Mouse (Mus musculus) heart, adult 11 months (tissue): ENCODE measurements around the gene Pik3r6.

ENCODE experiments used
- DNase-seq: peaks from one replicate; pipeline ENCODE4 v3.0.0; 2022

Gene Pik3r6

GRCm38 (mm10) chr11:68488256-68488824, 14.5 kb upstream of the Pik3r6 start:
- DNase-seq, result peak; percentile 83

GRCm38 (mm10) chr11:68489236-68489635, 13.6 kb upstream of the Pik3r6 start:
- peak; percentile 50 for DNase-seq

- DNase-seq, result peak; percentile 85
These were observed 10.2 kb upstream of the Pik3r6 start for GRCm38 (mm10) chr11:68492592-68492991.

DNA sequence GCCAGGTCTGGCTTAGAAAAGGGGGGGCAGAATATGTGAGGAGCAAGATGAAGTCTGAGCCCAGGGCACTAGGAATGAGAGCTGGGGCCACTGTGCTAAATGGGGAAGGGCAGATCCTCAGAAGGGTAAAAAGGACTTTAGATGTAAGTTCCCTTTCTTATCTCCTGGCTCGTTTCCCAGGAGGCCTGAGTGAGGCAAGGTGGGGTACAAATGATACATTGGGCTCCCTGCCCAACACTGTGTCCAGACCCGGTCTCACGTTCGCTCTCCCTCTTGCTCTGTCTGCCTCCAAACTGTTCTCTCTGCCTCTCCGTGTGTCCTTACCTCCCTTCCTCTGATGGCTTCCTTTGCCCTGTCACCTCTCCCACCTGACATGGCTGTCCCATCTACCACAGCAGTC, 9.1 kb upstream of the Pik3r6 start:
- DNase-seq, result no peak

DNA sequence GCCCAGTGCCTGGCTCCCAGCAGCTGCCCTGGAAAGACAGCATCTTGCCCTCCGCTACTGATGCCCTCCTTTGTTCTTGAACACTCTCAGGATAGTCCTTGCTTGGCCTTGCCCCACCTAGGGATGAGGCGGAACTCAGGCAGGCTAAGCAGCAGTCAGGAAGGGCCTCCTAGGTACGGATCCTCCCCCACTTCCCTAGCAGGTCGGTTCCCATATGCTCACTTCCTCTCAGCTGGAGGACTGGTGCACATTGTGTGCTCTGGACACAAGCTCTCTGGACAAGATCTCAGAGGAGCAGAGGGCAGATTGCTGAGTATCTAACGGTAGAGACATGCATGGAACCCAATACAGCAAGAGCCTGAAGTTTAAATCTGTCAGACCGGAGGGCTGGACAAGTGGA, 5.7 kb upstream of the Pik3r6 start:
- DNase-seq, result peak; percentile 96

DNA sequence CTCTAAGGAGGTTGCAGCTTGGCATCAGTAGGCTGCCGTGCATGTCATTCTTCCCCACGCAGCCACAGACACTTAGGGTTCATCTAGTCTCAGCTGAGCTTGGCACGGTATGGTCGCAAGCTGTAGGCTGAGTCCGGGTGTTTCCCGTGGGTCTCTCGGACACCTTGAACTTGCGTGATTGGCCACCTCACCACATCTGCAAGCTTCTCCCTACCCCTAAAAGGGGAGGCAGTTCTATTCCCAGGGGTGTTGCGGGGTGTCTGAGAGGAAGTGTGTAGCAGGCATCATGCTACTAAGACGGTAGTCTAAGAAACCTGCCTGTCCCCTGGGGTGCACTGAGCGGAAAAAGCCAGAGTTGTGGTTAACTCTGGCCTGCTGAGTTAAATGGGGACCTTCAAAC, 4.3 kb upstream of the Pik3r6 start:
- peak; percentile 81 for DNase-seq

GRCm38 (mm10) chr11:68498999-68499699, 3.7 kb upstream of the Pik3r6 start:
- DNase-seq, result peak; percentile 83

- peak; percentile 96 for DNase-seq
These were observed 1.9 kb upstream of the Pik3r6 start for GRCm38 (mm10) chr11:68500949-68501350.

GRCm38 (mm10) chr11:68502408-68502807, 411 bp upstream of the Pik3r6 start:
- no peak for DNase-seq

- peak; percentile 70 for DNase-seq
These were observed 2.1 kb downstream of the Pik3r6 start for GRCm38 (mm10) chr11:68504913-68505312.

DNA sequence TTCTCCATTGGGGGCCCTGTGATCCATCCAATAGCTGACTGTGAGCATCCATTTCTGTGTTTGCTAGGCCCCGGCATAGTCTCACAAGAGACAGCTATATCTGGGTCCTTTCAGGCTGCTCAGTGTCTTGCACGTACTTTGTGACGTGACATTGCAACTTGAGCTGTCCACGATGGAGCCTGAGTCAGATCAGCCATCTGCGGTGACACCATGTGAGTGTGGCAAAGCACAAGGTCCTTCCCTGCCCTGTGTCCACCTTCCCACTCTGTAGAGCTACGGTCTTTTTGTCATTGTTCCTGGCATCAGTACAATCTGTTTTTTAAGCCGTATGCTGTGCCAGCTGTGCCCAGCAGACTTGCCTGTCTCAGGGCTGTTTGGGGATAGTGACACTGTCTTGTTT, 4.4 kb downstream of the Pik3r6 start:
- DNase-seq, result peak; percentile 74

DNA sequence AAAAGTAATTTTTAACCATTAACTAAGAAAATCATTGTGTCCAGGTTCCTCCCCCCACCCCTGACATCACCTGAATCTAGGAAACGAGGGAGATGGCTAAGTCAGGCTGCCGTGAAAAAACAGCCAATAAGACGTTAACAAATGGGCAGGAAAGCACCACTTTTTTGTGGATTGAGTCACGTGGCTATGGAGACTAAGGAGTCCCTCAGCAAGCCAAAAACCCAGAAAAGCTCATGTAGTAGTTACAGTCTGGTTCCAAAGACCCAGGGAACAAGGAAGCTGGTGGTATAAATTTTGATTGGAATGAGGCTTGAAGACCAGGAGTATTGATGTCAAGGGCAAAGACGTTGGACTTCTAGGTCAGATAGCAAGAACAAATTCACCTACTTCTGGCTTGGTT, 5.8 kb downstream of the Pik3r6 start:
- DNase-seq, result no peak

DNA sequence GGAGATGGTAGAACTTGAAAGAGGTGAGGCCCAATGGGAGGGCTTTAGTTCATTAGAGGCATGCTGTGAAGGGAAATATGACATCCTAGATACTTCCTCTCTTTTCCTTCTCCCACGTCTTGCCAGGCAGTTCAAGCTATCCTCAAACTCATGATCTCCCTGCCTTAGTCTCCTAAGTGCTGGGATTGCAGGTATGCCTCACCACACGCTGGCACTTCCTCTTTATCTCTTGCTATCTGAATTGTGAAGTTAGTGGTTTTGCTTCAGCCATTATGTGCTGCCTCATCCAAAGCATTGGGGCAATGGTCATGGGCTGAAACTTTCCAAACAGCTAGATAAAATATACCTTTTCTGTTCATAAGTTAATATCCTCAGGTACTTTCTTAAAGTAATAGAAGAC, 6.4 kb downstream of the Pik3r6 start:
- no peak for DNase-seq

- peak; percentile 89 for DNase-seq
These were observed 11.2 kb downstream of the Pik3r6 start for GRCm38 (mm10) chr11:68513969-68514368.

GRCm38 (mm10) chr11:68519362-68519761, 16.5 kb downstream of the Pik3r6 start:
- no peak for DNase-seq

- no peak for DNase-seq
These were observed 17.0 kb downstream of the Pik3r6 start for GRCm38 (mm10) chr11:68519815-68520214.

- no peak for DNase-seq
These were observed 17.6 kb downstream of the Pik3r6 start for GRCm38 (mm10) chr11:68520439-68520838.

DNA sequence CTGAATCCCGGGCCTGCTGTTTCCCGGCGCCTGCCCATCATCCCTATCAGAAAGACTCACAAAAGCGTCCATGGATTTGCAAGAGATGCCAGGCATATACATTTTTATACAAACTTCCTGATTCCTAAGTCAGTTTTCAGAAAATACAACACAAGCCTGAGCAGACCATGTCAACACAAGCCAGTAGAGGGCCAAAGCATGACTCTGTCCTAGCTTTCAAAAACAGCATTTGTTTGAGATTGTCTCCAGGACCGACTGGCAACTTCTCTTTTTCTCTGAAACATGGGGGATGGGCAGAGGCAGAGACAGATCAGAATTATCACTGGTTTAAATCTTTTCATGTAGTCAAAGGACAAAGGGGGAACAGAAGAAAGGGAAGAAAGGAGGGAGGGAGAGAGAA, 18.5 kb downstream of the Pik3r6 start:
- DNase-seq, result no peak

DNA sequence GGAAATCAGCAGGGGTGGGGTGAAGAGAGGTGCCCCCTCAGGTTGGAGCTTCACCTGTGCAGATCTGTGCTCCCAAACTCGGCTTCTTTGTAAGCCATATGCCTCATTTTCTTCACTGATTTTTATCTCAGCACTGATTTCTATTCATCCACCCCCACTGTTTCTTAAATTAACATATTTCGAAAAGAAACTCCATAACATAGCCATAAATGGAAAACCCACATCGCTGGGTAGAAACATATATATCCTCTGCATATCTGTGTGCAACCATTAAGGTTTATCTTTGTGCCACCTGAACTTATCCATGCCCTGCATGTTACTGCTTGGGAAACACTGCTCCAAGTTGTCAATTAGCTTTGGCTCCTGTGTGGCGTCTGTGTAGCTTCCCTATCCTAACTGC, 23.6 kb downstream of the Pik3r6 start:
- no peak for DNase-seq

DNA sequence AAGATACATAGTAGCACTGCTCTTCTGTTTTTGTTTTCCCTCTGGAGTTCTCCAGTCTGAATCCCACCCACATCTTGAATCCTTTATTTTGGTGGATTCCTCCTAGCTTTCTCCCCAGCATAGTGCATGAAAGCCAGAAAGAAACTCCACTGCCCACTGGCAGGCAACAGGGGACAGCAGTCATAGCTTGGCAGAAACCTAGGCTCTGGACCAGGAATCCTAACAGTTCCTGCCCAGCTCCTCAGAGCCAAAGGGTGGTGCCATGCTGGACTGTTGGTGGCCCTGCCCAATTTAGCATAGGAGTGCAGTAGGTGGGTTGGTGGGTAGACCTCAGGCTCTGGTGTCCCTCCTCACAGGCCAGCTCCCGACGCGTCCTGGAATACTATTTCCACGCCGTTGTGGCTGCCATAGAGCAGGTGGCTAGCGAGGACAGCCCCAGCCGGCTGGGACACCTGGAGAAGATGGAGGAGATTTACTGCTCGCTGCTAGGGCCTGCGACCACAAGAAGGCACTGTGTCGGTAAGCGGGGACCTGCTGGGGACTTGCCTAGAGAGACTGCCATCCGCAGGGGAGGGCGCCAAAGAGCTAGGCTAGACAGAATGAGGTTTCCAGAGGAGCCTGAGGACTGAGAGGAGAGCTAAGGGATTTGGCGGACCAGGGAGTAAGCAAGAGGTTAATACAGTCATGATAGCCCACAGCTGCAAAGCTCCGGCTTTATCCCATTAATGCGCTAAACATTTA, 28.4 kb downstream of the Pik3r6 start:
- DNase-seq, result peak; percentile 92

GRCm38 (mm10) chr11:68531941-68532535, 29.2 kb downstream of the Pik3r6 start:
- peak; percentile 88 for DNase-seq

- DNase-seq, result peak; percentile 89
These were observed 30.0 kb downstream of the Pik3r6 start for GRCm38 (mm10) chr11:68532773-68533172.

DNA sequence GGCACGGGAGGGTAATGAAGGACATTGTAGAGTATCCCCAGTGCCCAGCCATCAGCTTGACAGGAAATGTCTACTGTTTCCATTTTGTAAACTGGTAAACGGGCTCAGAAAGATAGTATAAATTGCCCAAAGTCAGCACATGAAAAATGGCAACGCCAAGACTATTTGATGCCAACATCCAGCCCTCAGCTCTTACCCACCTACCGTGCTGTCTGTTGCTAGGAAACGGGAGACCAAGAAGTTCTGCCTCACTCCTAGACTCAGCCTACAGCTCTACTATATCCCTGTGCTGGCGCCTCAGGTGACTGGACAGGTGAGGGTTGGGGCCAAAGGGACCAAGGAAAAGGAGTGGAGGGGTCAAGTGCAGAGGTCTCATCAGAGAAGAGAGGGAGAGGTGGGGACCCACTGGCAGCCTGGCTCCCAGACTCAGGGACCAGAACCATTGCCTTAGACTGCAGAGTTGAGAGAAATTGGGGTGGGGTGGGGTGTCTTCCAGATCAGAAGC, 31.2 kb downstream of the Pik3r6 start:
- peak; percentile 90 for DNase-seq

DNA sequence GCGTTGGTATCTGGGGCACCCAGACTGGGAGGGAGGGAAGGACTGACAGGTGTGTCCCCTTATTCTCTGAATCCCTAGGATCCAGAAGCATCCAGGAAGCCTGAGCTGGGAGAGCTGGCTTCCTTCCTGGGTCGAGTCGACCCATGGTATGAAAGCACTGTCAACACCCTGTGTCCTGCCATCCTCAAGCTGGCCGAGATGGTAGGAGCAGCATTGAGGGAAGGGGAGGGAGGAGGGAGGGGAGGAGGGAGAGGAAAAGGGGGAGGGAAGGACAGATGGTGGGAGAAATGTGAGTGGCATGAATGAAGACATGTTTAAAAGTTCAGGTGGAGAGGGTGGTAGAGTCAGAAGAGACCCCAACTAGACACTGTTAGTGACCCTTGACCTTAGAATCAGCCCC, 33.2 kb downstream of the Pik3r6 start:
- peak; percentile 85 for DNase-seq
